Mouse (Mus musculus): ENCODE results near the gene Timm17a. TPM values are rescaled to one million over a fixed set of nuclear protein-coding genes. Genes with fewer than 3 reads are reported as not detected.

Gene Timm17a
- polyA plus RNA-seq, 1 experiment from 2014 or later: 151 TPM

Other genes with a start within 250 kb of the Timm17a start
- 0.41 and 0.61 TPM in 2 replicates for gene Lgr6, start 208.5 kb downstream of the Timm17a start, polyA plus RNA-seq (2015; fragmentation: Nextera tagmentation; extraction: Ambion mirVana)
- 0.23 and 0.24 TPM in 2 replicates for gene Ptpn7, start 181.1 kb downstream of the Timm17a start, polyA plus RNA-seq (2015; fragmentation: Nextera tagmentation; extraction: Ambion mirVana)
- gene Arl8a, start 167.0 kb downstream of the Timm17a start, polyA plus RNA-seq (2015; fragmentation: Nextera tagmentation; extraction: Ambion mirVana): 301 and 307 TPM in 2 replicates
- 0.31 and 0.33 TPM in 2 replicates for gene Gpr37l1, start 146.1 kb downstream of the Timm17a start, polyA plus RNA-seq (2015; fragmentation: Nextera tagmentation; extraction: Ambion mirVana)
- gene Elf3, start 55.2 kb downstream of the Timm17a start, polyA plus RNA-seq (2015; fragmentation: Nextera tagmentation; extraction: Ambion mirVana): 0.28 and 0.43 TPM in 2 replicates
- 96.0 and 98.8 TPM in 2 replicates for gene Rnpep, start 29.7 kb downstream of the Timm17a start, polyA plus RNA-seq (2015; fragmentation: Nextera tagmentation; extraction: Ambion mirVana)
- 0.27 and 0.42 TPM in 2 replicates for gene Lmod1, start 11.0 kb upstream of the Timm17a start, polyA plus RNA-seq (2015; fragmentation: Nextera tagmentation; extraction: Ambion mirVana)
- 94.3 and 104 TPM in 2 replicates for gene Shisa4, start 61.5 kb upstream of the Timm17a start, polyA plus RNA-seq (2015; fragmentation: Nextera tagmentation; extraction: Ambion mirVana)
- gene Ipo9, start 116.7 kb upstream of the Timm17a start, polyA plus RNA-seq (2015; fragmentation: Nextera tagmentation; extraction: Ambion mirVana): 139 and 148 TPM in 2 replicates